Mouse (Mus musculus): ENCODE data around the gene Mpp2.
A peak's percentile ranks its signal among the peaks of the same experiment; 100 is the strongest.

Mpp2 gene

DNA sequence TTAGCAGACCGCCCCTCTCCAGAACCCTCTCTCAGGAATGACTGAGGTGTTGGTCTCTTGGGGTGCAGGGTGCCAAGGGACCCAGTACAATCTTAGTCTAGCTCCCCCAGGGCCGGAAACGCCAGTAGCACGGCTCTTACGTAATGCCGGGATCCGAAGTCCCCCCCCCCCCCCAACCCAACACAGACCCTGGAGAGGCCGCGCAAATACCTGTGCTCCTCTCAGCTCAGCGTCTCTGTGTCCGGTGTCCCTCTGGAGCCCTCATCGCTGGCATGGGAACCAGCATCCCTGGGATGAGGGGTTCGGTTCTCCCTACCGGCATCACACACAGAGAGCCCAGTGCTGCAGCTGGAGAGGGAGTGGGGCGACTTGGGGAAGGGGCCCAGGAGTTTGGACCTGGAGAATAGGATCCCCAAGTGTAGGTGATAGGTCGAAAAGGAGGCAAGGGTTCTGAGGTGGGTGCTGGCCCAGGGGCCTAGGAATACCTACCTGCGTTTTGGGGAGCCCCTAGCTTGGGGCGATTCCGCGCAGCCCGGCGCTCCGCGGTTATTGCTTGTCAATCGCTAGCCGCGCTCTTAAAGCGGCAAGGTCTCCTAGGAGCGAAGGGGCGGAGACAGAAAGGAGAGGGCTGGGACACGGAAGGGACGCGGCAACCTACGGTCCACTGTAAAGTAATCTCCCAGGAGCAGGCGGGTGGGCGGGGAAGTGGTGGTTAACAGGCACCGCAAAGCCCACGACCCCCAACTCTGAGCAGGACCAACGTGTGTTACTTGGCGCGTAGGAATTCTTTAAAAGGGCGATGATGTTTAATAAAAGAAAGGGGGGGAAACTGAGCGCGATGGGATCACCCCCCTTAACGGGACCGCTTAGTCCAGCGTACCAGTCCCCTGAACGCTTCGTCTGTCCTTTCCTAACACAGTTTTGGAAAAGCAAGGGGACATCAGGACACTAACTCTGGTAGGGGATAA, at the start of gene Mpp2:
Gene Mpp2, minus strand, starts transcription at position 585 of the 968 bp plus-strand sequence.
- DNase-seq (ENCODE audit: low spot score): peak; percentile 95

DNA sequence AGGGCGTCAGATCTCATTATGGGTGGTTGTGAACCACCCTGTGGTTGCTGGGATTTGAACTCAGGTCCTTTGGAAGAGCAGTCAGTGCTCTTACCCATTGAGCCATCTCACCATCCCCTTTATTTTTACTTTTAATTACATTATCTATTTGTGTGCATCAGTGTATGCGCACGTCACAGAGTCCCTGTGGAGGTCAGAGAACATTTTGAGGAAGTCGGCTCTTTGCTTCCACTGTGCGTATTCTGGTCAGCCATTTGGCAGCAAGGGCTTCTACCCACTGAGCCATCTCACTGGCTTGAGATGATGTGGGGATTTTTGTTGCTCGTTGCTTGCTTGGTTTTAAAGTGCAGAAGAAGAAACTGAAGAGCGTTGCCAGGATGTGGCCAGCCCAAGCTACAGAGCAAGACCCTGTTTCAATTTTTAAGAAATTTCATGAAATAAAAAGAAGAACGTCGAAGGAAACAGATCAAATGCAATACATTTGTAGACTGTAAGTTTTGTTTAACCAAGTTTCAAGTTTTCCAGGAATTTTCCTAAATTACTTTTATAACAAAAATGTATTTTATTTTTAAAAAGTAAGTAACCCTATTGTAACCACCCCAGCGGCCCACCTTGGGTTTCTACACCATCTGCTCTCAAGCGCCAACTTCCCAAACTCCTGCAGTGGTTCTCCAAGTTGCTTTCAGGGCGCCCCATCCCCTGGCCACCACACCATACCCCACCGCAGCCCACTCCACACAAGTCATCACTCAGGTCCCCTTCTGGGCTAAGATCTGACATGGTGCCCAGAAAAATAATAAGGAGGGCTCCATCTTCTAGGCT, 49.5 kb upstream of the Mpp2 start:
- DNase-seq (ENCODE audit: low spot score): no peak

DNA sequence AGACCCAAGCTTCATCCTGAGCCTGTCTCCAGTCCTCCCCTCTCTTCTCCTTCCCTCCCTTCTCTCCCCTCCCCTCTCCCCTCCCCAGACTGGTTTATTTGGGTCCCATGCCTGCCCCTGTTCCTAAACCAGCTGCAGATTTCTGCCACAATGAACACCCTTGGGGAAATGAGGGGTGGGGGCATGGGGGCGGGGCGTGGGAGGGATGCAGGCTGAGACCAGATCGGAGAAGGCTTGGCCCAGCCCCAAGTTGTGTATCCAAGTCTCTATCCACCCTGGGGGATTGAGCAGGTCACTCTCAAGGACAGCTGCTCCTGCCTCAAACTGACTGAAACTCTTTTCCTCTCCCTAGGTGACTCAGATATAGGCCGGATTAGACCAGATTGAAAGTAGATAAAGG, 46.2 kb upstream of the Mpp2 start:
- no peak for DNase-seq (ENCODE audit: low spot score)

DNA sequence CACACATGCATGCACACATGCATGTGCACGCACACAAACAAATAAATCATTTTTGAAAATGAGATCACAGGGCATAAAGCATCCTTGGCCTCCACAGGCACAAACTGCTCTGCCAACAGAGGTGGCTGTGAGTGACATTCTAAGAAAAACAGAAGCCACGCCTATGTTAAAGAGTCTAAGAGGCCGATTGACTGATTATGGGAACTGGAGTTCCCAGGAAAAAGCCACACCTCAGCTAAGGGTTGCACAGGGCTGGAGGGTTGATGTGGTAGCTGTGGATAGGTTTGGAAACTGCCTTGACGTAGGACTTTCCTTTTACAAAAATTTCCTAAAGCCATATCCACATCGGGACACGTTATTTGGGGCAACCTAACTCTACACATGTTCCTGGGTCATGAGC, 29.1 kb upstream of the Mpp2 start:
- DNase-seq (ENCODE audit: low spot score): no peak

DNA sequence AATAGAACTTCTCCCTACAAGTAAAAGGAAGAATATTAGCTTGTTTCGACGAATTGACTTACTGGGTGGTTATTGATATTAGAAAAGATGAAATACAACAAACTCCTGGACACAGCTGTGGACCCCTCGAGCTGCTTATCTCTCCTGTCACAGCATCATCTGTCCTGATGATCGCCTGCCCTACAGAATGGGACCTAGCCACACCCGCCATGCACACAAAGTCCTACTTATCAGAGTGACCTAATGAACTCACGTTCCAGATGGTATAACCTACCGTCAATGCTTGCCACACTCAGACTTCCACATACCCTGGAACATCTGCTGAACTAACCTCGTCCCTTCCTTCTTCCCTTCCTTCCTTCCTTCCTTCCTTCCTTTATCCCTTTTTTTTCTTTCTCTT, 27.9 kb upstream of the Mpp2 start:
- no peak for DNase-seq (ENCODE audit: low spot score)

DNA sequence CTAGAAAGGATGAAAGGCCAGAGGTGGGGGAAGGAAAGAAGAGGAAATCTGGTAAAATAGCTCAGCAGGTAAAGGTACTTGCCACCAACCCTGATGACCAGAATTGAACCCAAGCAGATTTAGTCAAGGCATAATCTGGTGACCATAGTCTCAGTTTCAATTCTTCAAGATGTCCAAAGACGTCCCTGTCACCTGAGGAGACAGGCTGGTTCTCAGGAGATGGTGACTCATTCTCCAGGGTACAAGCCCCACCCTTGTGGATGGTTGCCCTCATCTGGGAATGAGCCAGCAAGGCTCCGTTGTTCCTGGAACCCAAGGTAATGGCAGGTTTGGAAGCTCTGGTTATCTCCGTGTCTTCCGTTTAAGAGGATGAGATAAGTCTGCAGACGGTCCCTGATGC, 23.3 kb upstream of the Mpp2 start:
- DNase-seq (ENCODE audit: low spot score): no peak

DNA sequence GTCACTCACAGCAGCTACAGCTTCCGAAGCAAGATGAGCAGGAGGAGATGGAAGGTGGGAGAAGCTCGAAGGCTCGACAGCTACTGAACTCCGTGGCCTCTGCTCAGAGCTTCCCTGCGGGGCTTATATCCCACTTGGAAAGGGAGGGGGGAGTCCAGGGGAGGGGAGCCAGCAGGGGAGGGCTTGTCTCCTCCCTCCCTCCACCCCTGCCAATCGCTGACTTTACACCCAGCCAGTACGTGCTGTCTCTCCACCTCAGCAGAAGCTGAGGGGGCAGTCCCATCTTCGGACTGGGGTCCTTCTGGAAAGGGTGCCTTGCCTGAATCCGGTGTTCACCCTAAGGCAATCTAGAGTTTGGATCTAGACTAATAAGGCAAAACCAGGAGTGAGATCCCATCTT, 19.4 kb upstream of the Mpp2 start, which contains the start of gene Pyy:
Gene Pyy, minus strand, starts transcription at position 101 of the 400 bp plus-strand sequence.
- DNase-seq (ENCODE audit: low spot score): no peak

DNA sequence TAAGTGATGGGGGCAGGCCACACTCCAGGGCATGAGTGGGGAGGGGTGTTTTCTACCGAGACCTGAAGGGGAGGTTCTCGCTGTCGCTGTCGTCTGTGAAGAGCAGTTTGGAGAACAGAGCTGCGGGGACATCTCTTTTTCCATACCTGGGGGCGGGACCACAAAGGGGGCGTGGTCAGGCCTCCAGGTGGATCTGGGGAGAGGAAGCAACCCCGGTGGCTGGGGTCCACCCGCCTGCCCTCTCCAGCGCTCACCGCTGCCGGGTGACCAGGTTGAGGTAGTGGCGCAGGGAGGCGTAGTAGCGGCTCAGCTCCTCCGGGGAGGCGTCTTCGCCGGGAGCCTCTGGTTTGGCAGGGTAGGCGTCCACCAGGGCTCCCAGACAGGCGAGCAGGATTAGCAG, 18.6 kb upstream of the Mpp2 start:
- no peak for DNase-seq (ENCODE audit: low spot score)

DNA sequence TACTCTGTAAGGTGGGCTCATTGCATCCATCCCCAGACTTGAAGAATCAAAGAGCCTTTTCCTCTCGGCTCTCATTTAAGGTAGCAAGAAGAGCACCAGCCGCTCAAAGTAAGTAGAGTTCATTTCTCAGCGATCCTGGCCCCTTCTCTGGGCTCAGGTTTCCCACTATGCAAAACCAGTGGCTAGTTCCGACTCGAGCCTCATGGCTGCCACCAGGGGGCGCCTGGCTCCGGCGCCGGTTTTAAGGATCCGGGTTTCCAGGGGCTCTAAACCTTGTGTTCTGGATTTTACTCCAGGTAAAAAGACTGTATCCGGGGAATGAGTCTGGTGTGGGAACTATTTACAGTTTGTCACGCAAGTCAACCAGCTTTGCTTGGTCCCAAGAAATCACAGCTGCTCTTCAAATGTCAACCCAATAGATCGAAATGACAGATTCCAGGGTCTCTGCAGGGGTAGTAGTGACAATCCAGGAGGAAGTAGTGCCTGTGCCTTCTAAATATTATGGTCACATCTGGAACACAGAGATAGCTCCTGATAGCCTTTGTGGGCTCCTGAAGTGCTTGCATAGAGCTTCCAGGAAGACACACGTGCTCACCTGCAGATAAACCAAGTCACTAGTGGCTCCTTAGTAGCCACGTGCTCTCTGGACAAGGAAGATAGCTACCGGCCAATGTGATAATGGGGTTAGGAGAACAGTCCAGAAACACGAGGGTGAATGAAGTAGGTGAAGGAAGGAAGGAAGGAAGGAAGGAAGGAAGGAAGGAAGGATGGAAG, 14.4 kb upstream of the Mpp2 start:
- peak; percentile 87 for DNase-seq (ENCODE audit: low spot score)

DNA sequence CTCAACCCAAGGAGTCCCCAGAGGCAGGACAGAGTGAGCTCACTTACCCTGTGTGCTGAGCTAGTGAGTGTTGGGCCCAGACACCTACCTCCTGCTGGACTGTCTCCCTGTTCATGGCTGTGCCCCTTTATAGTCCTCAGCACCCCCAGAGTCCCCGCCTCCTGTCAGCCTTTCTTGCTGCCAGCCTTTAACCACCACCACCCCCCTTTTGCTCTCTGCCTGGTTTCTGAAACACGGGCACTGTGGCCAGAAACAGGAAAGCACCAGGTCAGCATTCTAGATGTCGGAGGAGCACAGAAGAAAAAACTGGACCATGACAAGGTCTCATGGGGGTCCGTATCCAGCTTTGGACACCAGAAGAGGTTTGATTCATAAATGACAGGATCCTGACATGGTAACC, 12.9 kb upstream of the Mpp2 start, which contains the start of gene Ppy:
Gene Ppy, minus strand, starts transcription at position 101 of the 400 bp plus-strand sequence.
- no peak for DNase-seq (ENCODE audit: low spot score)

DNA sequence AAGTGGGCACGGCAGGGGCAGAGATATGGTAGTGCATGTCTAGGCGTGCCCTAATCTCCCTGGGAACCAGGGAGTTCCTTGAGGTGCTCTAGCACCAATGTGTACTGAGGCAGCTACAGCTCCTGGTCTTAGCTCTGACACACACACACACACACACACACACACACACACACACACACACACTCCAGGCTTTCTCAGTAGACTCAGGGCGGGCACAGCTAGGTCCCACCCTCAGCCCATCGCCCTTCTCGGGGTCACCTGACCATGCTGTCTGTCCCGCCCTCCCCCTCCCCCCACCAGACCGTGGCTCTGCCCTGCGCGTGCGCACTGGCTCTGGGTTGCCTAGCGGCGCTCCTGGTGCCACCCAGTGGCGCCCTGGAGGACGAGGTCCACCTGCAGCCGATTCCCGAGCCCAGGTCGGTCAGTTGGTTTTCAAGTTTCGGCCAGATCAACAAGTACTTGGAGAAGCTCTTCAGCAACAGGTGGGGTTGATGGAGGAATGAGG, 8.6 kb upstream of the Mpp2 start:
- DNase-seq (ENCODE audit: low spot score): peak; percentile 93

DNA sequence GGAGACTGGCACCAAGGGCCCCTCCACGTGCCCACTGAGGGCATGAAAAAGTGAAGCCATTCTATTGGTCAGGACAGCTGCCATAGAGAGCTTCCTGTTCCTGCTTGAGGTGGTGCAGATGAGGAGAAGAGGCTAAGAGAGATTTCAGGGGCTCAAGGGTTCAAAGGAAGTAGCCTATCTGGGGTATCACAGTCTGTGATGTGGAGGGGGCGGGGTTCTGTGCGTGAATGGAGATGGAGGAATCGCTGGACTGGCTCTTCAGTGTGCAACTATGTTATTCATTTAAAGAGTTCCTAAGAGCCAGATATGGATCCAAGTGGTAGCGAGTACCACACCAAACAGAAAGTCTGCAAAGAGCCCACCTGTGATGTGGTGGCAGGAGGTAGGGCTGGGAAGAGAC, 8.1 kb upstream of the Mpp2 start:
- no peak for DNase-seq (ENCODE audit: low spot score)

DNA sequence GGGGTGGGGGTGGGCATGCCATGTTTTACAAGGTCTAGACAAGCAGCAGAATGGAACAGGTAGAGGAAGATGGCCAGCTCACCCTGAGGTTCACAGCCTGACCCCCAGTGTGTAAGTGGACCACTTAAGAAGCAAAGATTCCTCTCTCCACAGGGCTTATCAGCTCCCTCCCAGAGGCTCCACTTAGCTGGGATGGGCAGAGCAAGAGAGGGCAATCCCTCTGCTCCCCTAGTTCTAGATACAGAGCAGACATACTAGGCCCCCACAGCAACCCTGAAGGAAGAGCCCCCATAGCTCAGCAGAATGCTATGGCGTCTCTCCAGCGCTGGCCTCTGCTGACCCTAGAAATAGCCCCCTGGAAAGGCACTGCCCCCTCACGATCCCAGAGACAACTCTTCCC, 7.4 kb upstream of the Mpp2 start:
- no peak for DNase-seq (ENCODE audit: low spot score)

DNA sequence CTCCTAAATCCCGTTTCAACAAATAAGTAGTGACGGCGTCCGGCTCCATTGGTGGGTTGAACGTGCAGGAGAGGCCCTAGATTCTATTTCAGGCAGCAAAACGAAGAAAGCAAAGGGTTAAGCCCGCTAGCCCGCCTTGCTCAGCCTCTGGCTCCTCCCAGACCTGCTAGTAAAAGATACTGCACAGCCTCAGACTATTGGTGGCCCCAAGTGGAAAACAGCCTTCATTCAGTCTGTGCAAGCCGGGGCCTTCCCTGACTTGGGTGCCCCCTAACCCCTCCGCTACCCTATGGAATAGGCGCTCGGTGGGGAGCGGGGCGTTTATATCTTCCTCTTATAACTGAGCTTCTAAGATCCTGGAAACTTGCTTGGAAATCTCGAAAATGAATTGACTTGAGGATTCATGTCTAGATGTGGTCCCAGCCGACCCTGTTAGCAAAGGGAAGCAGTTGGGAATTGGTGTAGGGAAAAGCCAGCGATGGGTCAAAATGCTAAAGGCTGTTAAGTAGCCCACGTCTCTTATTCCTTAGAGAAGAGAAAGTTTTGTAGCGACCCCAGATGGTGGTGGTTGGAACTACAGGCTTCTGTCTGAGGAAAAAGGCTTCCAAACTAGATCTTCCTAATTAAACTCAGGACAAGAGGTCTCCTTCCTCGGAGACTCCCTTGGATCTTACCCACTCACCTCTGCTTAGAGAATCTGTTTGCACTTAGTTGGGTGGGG, 933 bp upstream of the Mpp2 start:
- DNase-seq (ENCODE audit: low spot score): peak; percentile 94

DNA sequence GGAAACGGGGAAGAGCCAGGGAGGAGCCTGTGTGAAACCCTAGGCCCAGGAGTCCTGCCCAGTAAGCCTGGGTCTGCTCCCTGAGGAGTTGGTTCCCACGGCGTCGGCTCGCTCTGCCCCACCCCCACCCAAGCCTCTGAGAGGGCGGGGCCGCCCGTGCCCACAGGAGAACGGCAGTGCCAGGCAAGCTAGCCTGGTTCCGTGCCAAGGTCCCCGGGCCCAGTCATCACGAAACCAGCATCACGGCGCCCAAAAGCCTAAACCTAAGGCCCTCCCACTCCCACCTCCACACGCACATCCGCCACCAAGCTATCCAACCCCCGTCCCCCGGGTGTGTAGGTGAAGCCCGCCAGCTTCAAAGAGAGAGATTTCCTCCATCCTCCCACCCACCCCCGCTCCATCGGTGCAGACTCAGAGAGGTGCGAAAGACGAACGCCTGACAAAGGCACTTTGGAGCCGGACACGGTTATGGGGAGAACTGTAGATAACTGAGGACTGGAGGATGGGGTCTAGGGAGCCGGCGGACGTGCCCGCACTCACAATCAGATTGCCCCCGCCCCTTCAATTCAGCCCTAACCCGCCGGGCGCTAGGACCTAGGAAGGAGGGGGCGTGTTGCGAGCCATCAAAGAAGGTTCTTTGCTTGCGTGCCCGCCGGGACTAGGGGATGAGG, 1.1 kb downstream of the Mpp2 start:
- DNase-seq (ENCODE audit: low spot score): peak; percentile 97

DNA sequence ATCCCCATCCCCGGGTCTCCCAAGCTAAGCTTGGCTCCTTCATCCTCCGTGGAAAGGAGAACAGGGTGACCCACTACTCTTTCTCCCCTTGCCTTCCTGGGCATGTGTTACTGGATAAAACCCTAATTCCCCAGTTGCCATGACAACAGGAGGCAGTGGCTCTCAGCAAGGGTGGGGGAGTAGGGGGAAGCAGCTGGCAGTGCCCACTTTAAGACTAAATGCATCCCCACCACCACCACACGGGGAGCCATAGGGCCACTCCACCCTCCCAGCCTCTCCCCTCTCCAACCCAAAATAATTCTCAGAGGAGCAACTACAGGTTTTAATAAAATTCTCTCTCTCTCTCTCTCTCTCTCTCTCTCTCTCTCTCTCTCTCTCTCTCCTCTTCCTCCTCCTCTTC, 2.0 kb downstream of the Mpp2 start:
- peak; percentile 63 for DNase-seq (ENCODE audit: low spot score)

DNA sequence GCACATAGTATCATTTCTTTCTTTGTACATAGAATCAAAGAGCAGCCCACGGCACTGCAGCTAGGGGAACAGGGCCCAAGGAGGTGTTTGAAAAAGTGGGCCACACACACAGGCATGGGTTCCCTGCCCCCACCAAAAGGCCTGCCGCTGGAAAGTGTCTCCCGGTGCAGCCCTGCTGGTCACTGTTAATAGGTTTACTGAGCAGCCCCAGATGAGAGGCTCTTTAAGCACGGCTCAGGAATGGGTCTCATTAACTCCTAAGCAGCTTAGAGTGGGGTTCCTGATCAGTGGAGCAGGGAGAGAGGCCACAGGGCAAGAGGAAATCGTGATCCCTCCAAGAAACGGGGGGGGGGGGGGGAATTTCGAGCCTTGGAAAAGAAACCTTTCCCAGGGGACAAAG, 4.2 kb downstream of the Mpp2 start:
- no peak for DNase-seq (ENCODE audit: low spot score)

DNA sequence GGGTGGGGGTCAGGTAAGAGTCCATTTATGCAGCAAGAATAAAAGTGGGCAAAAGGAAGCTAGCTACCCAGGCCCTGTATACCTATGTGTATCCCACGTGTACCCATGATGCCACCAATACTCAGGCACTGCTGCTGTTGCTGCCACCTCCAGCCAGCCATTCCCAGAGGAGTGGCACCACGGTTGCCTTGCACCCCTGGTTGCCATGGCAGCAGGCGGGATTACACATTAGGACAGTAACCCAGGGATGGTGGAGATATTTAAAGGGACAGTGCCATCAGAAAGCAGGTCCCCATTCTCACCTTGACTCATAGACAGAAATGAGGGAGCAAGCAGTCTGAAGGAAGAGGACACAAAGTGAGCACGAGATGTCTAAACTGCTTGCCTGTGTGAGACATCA, 5.1 kb downstream of the Mpp2 start:
- DNase-seq (ENCODE audit: low spot score): no peak

DNA sequence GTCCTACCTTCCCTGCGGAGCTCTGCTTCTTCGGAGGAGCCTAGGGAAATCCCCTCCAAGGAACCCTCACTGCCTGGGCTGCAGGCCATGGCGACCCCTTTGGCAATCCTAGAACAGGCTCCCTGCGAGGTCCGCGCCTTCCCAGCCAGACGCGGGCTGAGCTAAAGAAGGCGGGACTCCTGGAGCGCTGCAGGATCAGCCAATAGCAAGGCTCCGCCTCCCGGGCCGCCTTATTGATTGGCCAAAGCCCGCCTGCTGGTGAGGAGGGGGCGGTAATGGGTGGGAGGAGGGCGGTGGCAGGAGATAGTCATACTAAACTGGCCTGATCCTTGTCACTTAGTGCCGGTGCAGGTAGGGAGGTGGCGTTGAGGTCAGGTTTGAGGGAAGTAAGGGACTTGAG, 6.0 kb downstream of the Mpp2 start:
- peak; percentile 93 for DNase-seq (ENCODE audit: low spot score)

DNA sequence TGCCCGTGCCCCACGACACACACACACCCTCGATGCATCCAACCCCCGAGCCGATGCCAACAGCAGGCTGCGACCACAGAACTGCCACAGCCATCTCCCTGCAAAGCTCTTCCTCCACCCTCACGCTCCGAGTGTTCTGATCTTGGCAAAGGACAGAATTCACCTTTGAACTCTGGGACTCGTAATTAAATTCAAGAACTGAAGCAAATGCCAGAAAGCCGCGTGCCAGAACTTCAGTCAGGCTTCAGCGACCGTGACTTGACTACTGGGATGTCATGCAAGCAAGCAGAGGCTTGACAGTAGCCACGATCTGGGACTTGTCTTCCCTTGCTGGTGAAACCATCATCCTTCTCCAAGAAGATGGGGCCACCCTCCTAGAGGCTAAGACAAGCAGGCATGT, 14.6 kb downstream of the Mpp2 start:
- no peak for DNase-seq (ENCODE audit: low spot score)

DNA sequence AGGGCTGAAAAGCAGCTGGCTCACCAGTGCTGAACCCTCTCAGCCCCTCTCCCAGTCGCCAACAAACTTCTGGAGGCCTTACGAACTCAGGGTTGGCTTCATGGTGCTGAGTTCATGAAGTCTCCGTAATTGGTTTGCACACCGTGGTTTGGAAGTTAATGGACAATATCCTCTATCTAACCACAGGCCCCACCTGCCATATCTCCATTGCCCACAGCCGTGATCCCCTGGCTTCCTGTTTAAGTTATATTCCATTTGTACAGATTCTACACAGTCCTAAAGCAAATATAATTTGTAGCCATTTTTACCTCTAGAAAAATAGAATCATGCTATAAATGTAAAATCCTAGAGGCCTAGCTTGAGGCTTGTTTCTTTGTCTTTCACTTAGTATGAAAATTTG, 15.6 kb downstream of the Mpp2 start:
- no peak for DNase-seq (ENCODE audit: low spot score)
